Comparison of ENCODE assay signal across 17 mouse cellular contexts in genomic region chr2:180262441-180262840, GRCm38 (mm10). TPM values are rescaled to one million over a fixed set of nuclear protein-coding genes. Genes with fewer than 3 reads are reported as not detected.
DNase-seq lines count a peak whose midpoint lies in the region; ATAC-seq and TF ChIP-seq lines count a peak whose summit lies in the region.
"Had no signal": no experiment of that assay in that cellular context is flagged by ENCODE, and none has a peak within 500 bp of the region (broad histone marks: within the 10 kb centered on the region; RNA-seq: fewer than 3 reads in every experiment).

No protein-coding gene starts in this region.

- H3K36me3 ChIP-seq in heart, postnatal 0 days (replicated peaks; ENCODE audit: control insufficient read depth, insufficient read depth, low read length) = peaks cover 51% of the 10 kb centered on the region

- peak; percentile 59 for ATAC-seq in heart, postnatal 0 days (ENCODE audit: insufficient read depth, low read depth)
- no peak for ATAC-seq in activated CD4-positive, CD25-positive, alpha-beta regulatory T cell, adult 4 months

- H3K9me3 ChIP-seq in heart, postnatal 0 days (replicated peaks; ENCODE audit: control insufficient read depth, low read length) = no peaks in the 10 kb centered on the region
- H3K9me3 ChIP-seq: forebrain, embryonic 10.5 days; G1E; liver, embryonic 15.5 days had no signal

- H3K9ac ChIP-seq in heart, postnatal 0 days (replicated peaks; ENCODE audit: low read depth, low read length) = no peak overlapping the region
- H3K9ac ChIP-seq: liver, embryonic 15.5 days had no signal

- peak; percentile 73 for TF ChIP-seq EP300 in heart, postnatal 0 days (IDR thresholded peaks at IDR 0.05; ENCODE audit: low read depth)

- no peak for DNase-seq in cerebellum, adult 2 months
- no peak for DNase-seq in cerebellum, postnatal 14 days
- DNase-seq in left cerebral cortex, adult 2 months (ENCODE audit: extremely low spot score in 1 of 2, low spot score in 2 of 2) = no peak
- DNase-seq in left cerebral cortex, adult 11 months (ENCODE audit: low spot score) = no peak
- DNase-seq in heart, postnatal 0 days (ENCODE audit: low spot score) = peak; percentile 31
- DNase-seq in lung, postnatal 10 days = peak; percentile 61
- DNase-seq in spleen, adult 12 weeks (ENCODE audit: low spot score) = no peak
- DNase-seq: gastrocnemius, postnatal 36 days; midbrain, embryonic 14.5 days; right cerebral cortex, postnatal 14 days had no signal

- intact Hi-C loops in left cerebral cortex, adult 2 months (cut with DNase I) = no loop called here

- peak overlapping the region; percentile 65 for H3K27ac ChIP-seq in cerebellum, adult 2 months (ENCODE audit: insufficient read depth, low read length)
- H3K27ac ChIP-seq in left cerebral cortex, adult 2 months = peak overlapping the region; percentile 4; the same call in 1 of the 2 replicates
- peak overlapping the region; percentile 82 for H3K27ac ChIP-seq in heart, postnatal 0 days (ENCODE audit: low read depth)
- H3K27ac ChIP-seq: forebrain, embryonic 10.5 days; liver, embryonic 15.5 days had no signal

- TF ChIP-seq POLR2A in cerebellum, adult 2 months (IDR thresholded peaks at IDR 0.05; ENCODE audit: borderline replicate concordance, insufficient read depth, low read length) = no peak

- no peaks in the 10 kb centered on the region for H3K27me3 ChIP-seq in cerebellum, adult 2 months (ENCODE audit: control insufficient read depth, insufficient read depth, low read length)
- H3K27me3 ChIP-seq in heart, postnatal 0 days (ENCODE audit: control insufficient read depth, insufficient read depth, low read length) = no peaks in the 10 kb centered on the region
- H3K27me3 ChIP-seq: liver, embryonic 15.5 days had no signal

- H3K4me1 ChIP-seq in cerebellum, adult 2 months (ENCODE audit: control insufficient read depth, insufficient read depth, low read length) = peaks cover 20% of the 10 kb centered on the region
- H3K4me1 ChIP-seq in heart, postnatal 0 days (ENCODE audit: control insufficient read depth, insufficient read depth) = peaks cover 11% of the 10 kb centered on the region

- no peak overlapping the region for H3K4me2 ChIP-seq in heart, postnatal 0 days (ENCODE audit: low read depth, low read length)
- H3K4me2 ChIP-seq: liver, embryonic 15.5 days had no signal

- WGBS in cerebellum, adult 2 months = 64% methylated on average over 3 of the region's 3 CpGs
- 56% methylated on average over 3 of the region's 3 CpGs for WGBS in heart, postnatal 0 days

- no peak overlapping the region for H3K4me3 ChIP-seq in cerebellum, adult 2 months (replicated peaks; ENCODE audit: insufficient read depth, low read depth, low read length)
- no peak overlapping the region for H3K4me3 ChIP-seq in left cerebral cortex, adult 2 months
- no peak overlapping the region for H3K4me3 ChIP-seq in heart, postnatal 0 days (ENCODE audit: low read depth, low read length)
- H3K4me3 ChIP-seq: forebrain, embryonic 10.5 days; liver, embryonic 15.5 days had no signal

- TF ChIP-seq CTCF in cerebellum, adult 2 months (IDR thresholded peaks at IDR 0.05; ENCODE audit: borderline replicate concordance, insufficient read depth, low read depth, low read length) = no peak
- no peak for TF ChIP-seq CTCF in left cerebral cortex, adult 2 months (IDR thresholded peaks at IDR 0.05)
- TF ChIP-seq CTCF in heart, postnatal 0 days (IDR thresholded peaks at IDR 0.05; ENCODE audit: low read depth) = no peak

RNA-seq across cellular contexts. Expression of gene Rps21, which starts 5.3 kb away (rescaled TPM):
- 1,729 and 1,776 TPM in 2 replicates for polyA plus RNA-seq in cerebellum, adult 2 months (2012; rRNA removed)
- total RNA-seq in left cerebral cortex, adult 2 months (2021) = 100 to 1,000 TPM; 682 to 702 TPM
- 706 and 957 TPM in 2 replicates for total RNA-seq in heart, postnatal 0 days (2014; rRNA removed; ENCODE audit: low replicate concordance)
- 356 and 378 TPM in 2 replicates for polyA plus RNA-seq in heart, postnatal 0 days (2015; fragmentation: Nextera tagmentation; extraction: Ambion mirVana)
- polyA plus RNA-seq in activated CD4-positive, CD25-positive, alpha-beta regulatory T cell, adult 4 months (2017; shearing (Covaris generic)) = 1,000 to 10,000 TPM; 1,181 to 1,680 TPM

RNA-seq across cellular contexts. Expression of gene Cables2, which starts 10.9 kb away (rescaled TPM):
- 46.3 and 51.7 TPM in 2 replicates for polyA plus RNA-seq in cerebellum, adult 2 months (2012; rRNA removed)
- 10 to 100 TPM; 26.0 to 29.0 TPM for total RNA-seq in left cerebral cortex, adult 2 months (2021)
- total RNA-seq in heart, postnatal 0 days (2014; rRNA removed; ENCODE audit: low replicate concordance) = 14.6 and 15.3 TPM in 2 replicates
- 6.2 and 6.5 TPM in 2 replicates for polyA plus RNA-seq in heart, postnatal 0 days (2015; fragmentation: Nextera tagmentation; extraction: Ambion mirVana)
- polyA plus RNA-seq in activated CD4-positive, CD25-positive, alpha-beta regulatory T cell, adult 4 months (2017; shearing (Covaris generic)) = 1 to 10 TPM; 5.9 to 7.2 TPM

RNA-seq across cellular contexts. Expression of gene Rbbp8nl, which starts 27.2 kb away (rescaled TPM):
- polyA plus RNA-seq in cerebellum, adult 2 months (2012; rRNA removed) = not detected in 2 replicates
- total RNA-seq in left cerebral cortex, adult 2 months (2021) = not detected
- total RNA-seq in heart, postnatal 0 days (2014; rRNA removed; ENCODE audit: low replicate concordance) = not detected in 2 replicates
- polyA plus RNA-seq in heart, postnatal 0 days (2015; fragmentation: Nextera tagmentation; extraction: Ambion mirVana) = not detected in 2 replicates
- not detected for polyA plus RNA-seq in activated CD4-positive, CD25-positive, alpha-beta regulatory T cell, adult 4 months (2017; shearing (Covaris generic))
- total RNA-seq: gastrocnemius, postnatal 36 days; left cerebral cortex, postnatal 14 days; neutrophil, adult 5-6 weeks had no signal
- polyA plus RNA-seq: G1E; liver, embryonic 15.5 days; midbrain, embryonic 14.5 days; testis, adult 2 months had no signal

RNA-seq across cellular contexts. Expression of gene Lama5, which starts 36.8 kb away (rescaled TPM):
- 6.4 and 7.0 TPM in 2 replicates for polyA plus RNA-seq in cerebellum, adult 2 months (2012; rRNA removed)
- 10 to 100 TPM in 1 of 2 experiments, 1 to 10 TPM in 1; 9.5 to 11.2 TPM for total RNA-seq in left cerebral cortex, adult 2 months (2021)
- total RNA-seq in heart, postnatal 0 days (2014; rRNA removed; ENCODE audit: low replicate concordance) = 69.6 and 95.7 TPM in 2 replicates
- polyA plus RNA-seq in heart, postnatal 0 days (2015; fragmentation: Nextera tagmentation; extraction: Ambion mirVana) = 16.6 and 16.9 TPM in 2 replicates
- polyA plus RNA-seq in activated CD4-positive, CD25-positive, alpha-beta regulatory T cell, adult 4 months (2017; shearing (Covaris generic)) = under 1 TPM; 0.28 to 0.59 TPM

Comparison
In these comparisons a context has a peak if more than half of its experiments do, and no peak if none do; other contexts are left out.
1. DNase-seq: peak in heart, postnatal 0 days (single experiment) and lung, postnatal 10 days (single experiment); none in cerebellum, adult 2 months (0 of 2), cerebellum, postnatal 14 days (0 of 2), left cerebral cortex, adult 2 months (0 of 2), left cerebral cortex, adult 11 months (single experiment) and spleen, adult 12 weeks (single experiment).
2. H3K27ac ChIP-seq: peak in every context shown above with its lines; median percentile 82 in heart, postnatal 0 days; 65 in cerebellum, adult 2 months; 4 in left cerebral cortex, adult 2 months.